Mouse (Mus musculus): ENCODE data around the gene Hmcn1. TPM values are rescaled to one million over a fixed set of nuclear protein-coding genes. Genes with fewer than 3 reads are reported as not detected.

The Hmcn1 gene
- polyA plus RNA-seq, 1 experiment from 2014 or later = 36.0 TPM

- Histone ChIP-seq H3K9ac (no peak overlapping the region), H3K4me1 (peaks cover 30% of the 10 kb centered on the region), H3K27me3 (no peaks in the 10 kb centered on the region), H3K36me3 (peaks cover 28% of the 10 kb centered on the region), H3K9me3 (no peaks in the 10 kb centered on the region), H3K27ac (0 out of 2 replicates have a peak overlapping the region, but pooled peaks have one; percentile 23), H3K4me3 (no peak overlapping the region), H3K4me2 (replicated peaks) (peak overlapping the region; percentile 12; the same call in 1 of the 2 replicates)
- peak; percentile 37; the same call in 1 of the 2 replicates for ATAC-seq (ENCODE audit: low FRiP score, low read depth)
- 20% methylated on average over 6 of the region's 6 CpGs for WGBS
These were observed 311.2 kb downstream of the Hmcn1 start for GRCm38 (mm10) chr1:150682044-150682443.

DNA sequence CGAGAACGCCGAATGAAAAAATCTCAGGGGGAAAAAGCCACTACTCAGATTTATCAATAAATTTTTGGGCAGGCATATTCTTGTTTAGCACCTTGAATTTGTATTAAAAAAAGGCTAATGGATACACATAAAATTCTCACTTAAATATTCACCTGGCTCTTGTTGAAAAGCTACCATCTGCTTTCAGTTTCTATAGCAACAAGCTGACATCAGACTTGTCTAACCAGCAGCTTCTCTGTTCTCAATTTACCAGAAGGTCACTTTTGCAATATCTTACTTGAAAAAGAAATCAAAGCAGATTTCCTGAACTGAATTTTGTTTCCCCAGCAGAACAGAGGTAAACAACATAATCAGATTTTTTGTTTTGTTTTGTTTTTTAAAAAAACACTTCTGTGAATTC lies 311.8 kb downstream of the Hmcn1 start:
- no peak for ATAC-seq (ENCODE audit: low FRiP score, low read depth)
- Histone ChIP-seq H3K4me3 (no peak overlapping the region), H3K4me1 (peaks cover 30% of the 10 kb centered on the region), H3K4me2 (replicated peaks) (no peak overlapping the region), H3K9ac (no peak overlapping the region), H3K9me3 (no peaks in the 10 kb centered on the region), H3K27ac (peak overlapping the region; percentile 67; the same call in 1 of the 2 replicates), H3K27me3 (no peaks in the 10 kb centered on the region), H3K36me3 (peaks cover 25% of the 10 kb centered on the region)
- whole genome bisulfite sequencing = 57% methylated on average over 3 of the region's 3 CpGs

GRCm38 (mm10) chr1:150681006-150681405 lies 312.2 kb downstream of the Hmcn1 start:
- Histone ChIP-seq H3K4me3 (no peak overlapping the region), H3K9me3 (no peaks in the 10 kb centered on the region), H3K36me3 (peaks cover 23% of the 10 kb centered on the region), H3K9ac (no peak overlapping the region), H3K4me1 (peaks cover 30% of the 10 kb centered on the region), H3K27ac (peak overlapping the region; percentile 67), H3K4me2 (replicated peaks) (no peak overlapping the region), H3K27me3 (no peaks in the 10 kb centered on the region)
- no peak for ATAC-seq (ENCODE audit: low FRiP score, low read depth)
- 63% methylated on average over 15 of the region's 15 CpGs for WGBS

GRCm38 (mm10) chr1:150680345-150680744 lies 312.9 kb downstream of the Hmcn1 start:
- H3K9ac ChIP-seq = no peak overlapping the region
- no peaks in the 10 kb centered on the region for H3K27me3 ChIP-seq
- peaks cover 30% of the 10 kb centered on the region for H3K4me1 ChIP-seq
- no peak overlapping the region for H3K4me2 ChIP-seq (replicated peaks)
- 38% methylated on average over 4 of the region's 4 CpGs for WGBS
- H3K4me3 ChIP-seq = no peak overlapping the region
- H3K9me3 ChIP-seq = no peaks in the 10 kb centered on the region
- H3K27ac ChIP-seq = peak overlapping the region; percentile 67
- peak; percentile 76 for ATAC-seq (ENCODE audit: low FRiP score, low read depth)
- H3K36me3 ChIP-seq = peaks cover 24% of the 10 kb centered on the region

DNA sequence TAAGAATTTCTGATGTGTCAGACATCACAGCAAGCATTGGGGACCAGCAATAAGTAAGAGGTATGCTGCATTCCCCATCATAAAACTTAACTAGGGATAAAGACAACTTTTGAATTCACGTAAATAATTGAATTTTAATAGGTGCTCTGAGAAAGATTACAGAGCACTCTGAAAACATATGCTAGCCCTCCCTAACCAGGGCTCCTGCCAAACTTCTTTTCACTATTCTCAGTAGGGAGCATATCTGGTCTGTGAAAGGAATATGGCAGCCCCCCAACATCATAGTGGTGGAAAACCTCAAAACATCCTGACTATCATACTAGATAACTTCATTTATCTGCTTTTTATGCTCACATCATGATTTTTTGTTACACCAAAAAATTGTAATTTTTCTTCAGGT lies 347.9 kb downstream of the Hmcn1 start:
- no peaks in the 10 kb centered on the region for H3K27me3 ChIP-seq
- no peak overlapping the region for H3K9ac ChIP-seq
- ATAC-seq (ENCODE audit: low FRiP score, low read depth) = peak; percentile 72
- peaks cover 7% of the 10 kb centered on the region for H3K9me3 ChIP-seq
- H3K36me3 ChIP-seq = peaks cover 62% of the 10 kb centered on the region
- no peaks in the 10 kb centered on the region for H3K4me1 ChIP-seq
- H3K27ac ChIP-seq = no peak overlapping the region
- WGBS = 44% methylated on average over 1 of the region's 1 CpGs
- H3K4me2 ChIP-seq (replicated peaks) = no peak overlapping the region
- no peak overlapping the region for H3K4me3 ChIP-seq

- no peaks in the 10 kb centered on the region for H3K4me1 ChIP-seq
- H3K9me3 ChIP-seq = no peaks in the 10 kb centered on the region
- H3K4me3 ChIP-seq = no peak overlapping the region
- no peak overlapping the region for H3K9ac ChIP-seq
- H3K36me3 ChIP-seq = peaks cover 33% of the 10 kb centered on the region
- H3K27ac ChIP-seq = no peak overlapping the region
- no peak overlapping the region for H3K4me2 ChIP-seq (replicated peaks)
- no peak for ATAC-seq (ENCODE audit: low FRiP score, low read depth)
- H3K27me3 ChIP-seq = no peaks in the 10 kb centered on the region
- 54% methylated on average over 6 of the region's 6 CpGs for WGBS
These were observed 353.7 kb downstream of the Hmcn1 start for GRCm38 (mm10) chr1:150639522-150639921.

- Histone ChIP-seq H3K36me3 (peaks cover 33% of the 10 kb centered on the region), H3K27me3 (no peaks in the 10 kb centered on the region), H3K27ac (no peak overlapping the region), H3K9me3 (no peaks in the 10 kb centered on the region), H3K4me1 (peaks cover 7% of the 10 kb centered on the region; the same call in 1 of the 2 replicates), H3K4me2 (replicated peaks) (no peak overlapping the region), H3K4me3 (no peak overlapping the region), H3K9ac (no peak overlapping the region)
- no peak for ATAC-seq (ENCODE audit: low FRiP score, low read depth)
- WGBS = 74% methylated on average over 4 of the region's 4 CpGs
These were observed 360.7 kb downstream of the Hmcn1 start for GRCm38 (mm10) chr1:150632506-150632905.

- peak; percentile 69 for ATAC-seq (ENCODE audit: low FRiP score, low read depth)
- WGBS = 62% methylated on average over 3 of the region's 3 CpGs
- Histone ChIP-seq H3K27ac (no peak overlapping the region), H3K4me2 (replicated peaks) (no peak overlapping the region), H3K27me3 (no peaks in the 10 kb centered on the region), H3K9me3 (no peaks in the 10 kb centered on the region), H3K4me1 (peaks cover 11% of the 10 kb centered on the region; the same call in 1 of the 2 replicates), H3K9ac (no peak overlapping the region), H3K4me3 (no peak overlapping the region), H3K36me3 (peaks cover 39% of the 10 kb centered on the region)
These were observed 361.4 kb downstream of the Hmcn1 start for GRCm38 (mm10) chr1:150631856-150632171.

DNA sequence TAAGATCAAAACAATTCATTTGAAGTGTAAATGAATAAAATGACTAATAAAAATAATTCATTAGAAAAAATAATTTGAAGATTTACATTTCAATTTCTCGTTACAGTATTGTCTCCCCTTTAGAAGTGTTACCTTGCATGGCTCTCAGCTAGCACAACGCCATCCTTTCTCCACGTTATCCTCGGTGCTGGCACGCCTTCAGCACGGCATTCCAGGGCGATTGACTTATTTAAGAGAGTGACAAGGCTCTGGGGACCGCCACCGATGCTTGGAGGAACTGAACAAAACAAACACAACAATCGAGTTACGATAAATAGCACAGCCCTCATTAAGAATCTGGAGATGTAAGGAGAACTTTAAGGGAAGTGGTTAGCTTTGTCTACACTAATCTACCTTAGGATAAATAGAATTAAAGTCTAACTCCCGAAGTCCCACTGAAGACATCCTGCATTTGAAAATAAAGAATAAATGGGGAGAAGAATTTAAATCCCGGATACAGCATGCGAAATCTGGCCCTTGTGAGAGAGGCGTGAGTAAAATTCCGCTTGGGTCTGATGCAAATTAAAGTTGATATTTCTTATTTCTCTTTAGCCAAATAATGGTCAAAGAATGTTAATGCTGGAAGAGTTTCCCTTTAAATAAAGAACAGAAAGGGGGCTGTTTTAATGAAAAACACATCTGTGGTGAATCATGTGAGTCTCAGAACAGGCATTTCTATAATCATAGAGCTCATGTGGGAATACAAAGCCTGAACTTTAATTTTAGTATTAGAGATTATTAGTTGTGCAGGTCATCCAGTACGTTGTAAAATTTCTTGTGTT lies 362.0 kb downstream of the Hmcn1 start:
- H3K27me3 ChIP-seq = no peaks in the 10 kb centered on the region
- peak overlapping the region; percentile 39; the same call in 1 of the 2 replicates for H3K27ac ChIP-seq
- H3K36me3 ChIP-seq = peaks cover 37% of the 10 kb centered on the region
- peak; percentile 78; the same call in 1 of the 2 replicates for ATAC-seq (ENCODE audit: low FRiP score, low read depth)
- no peak overlapping the region for H3K4me2 ChIP-seq (replicated peaks)
- H3K9me3 ChIP-seq = no peaks in the 10 kb centered on the region
- H3K9ac ChIP-seq = no peak overlapping the region
- H3K4me1 ChIP-seq = peaks cover 11% of the 10 kb centered on the region; the same call in 1 of the 2 replicates
- WGBS = 59% methylated on average over 17 of the region's 17 CpGs
- no peak overlapping the region for H3K4me3 ChIP-seq

- peaks cover 54% of the 10 kb centered on the region for H3K36me3 ChIP-seq
- H3K27ac ChIP-seq = no peak overlapping the region
- 98% methylated on average over 2 of the region's 2 CpGs for WGBS
- H3K9ac ChIP-seq = no peak overlapping the region
- H3K4me2 ChIP-seq (replicated peaks) = no peak overlapping the region
- no peak overlapping the region for H3K4me3 ChIP-seq
- no peak for ATAC-seq (ENCODE audit: low FRiP score, low read depth)
- H3K9me3 ChIP-seq = no peaks in the 10 kb centered on the region
- H3K4me1 ChIP-seq = peaks cover 4% of the 10 kb centered on the region; the same call in 1 of the 2 replicates
- H3K27me3 ChIP-seq = no peaks in the 10 kb centered on the region
These were observed 370.0 kb downstream of the Hmcn1 start for GRCm38 (mm10) chr1:150623226-150623625.

DNA sequence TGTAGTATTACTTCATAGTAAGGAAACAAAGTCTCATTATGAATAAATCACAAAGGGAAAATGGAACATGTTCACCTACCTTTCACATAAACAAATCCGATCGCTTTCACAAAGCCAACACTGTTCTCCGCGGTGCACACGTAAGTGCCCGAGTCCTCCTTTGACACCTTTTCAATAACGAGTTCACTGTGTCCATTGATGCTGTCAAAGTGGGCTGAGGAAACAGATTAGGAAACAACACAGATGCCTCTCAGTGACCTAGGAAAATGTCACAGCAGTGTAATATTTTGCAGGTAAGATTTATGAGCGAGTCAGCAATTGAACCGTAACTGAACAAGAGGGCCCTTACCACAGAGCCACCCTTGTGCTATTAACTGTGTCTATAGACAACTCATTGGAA lies 382.7 kb downstream of the Hmcn1 start:
- Histone ChIP-seq H3K4me1 (peaks cover 6% of the 10 kb centered on the region; the same call in 1 of the 2 replicates), H3K27me3 (no peaks in the 10 kb centered on the region), H3K4me3 (no peak overlapping the region), H3K4me2 (replicated peaks) (no peak overlapping the region), H3K36me3 (peaks cover 38% of the 10 kb centered on the region), H3K9me3 (no peaks in the 10 kb centered on the region), H3K27ac (no peak overlapping the region), H3K9ac (no peak overlapping the region)
- WGBS = 64% methylated on average over 9 of the region's 9 CpGs
- no peak for ATAC-seq (ENCODE audit: low FRiP score, low read depth)

DNA sequence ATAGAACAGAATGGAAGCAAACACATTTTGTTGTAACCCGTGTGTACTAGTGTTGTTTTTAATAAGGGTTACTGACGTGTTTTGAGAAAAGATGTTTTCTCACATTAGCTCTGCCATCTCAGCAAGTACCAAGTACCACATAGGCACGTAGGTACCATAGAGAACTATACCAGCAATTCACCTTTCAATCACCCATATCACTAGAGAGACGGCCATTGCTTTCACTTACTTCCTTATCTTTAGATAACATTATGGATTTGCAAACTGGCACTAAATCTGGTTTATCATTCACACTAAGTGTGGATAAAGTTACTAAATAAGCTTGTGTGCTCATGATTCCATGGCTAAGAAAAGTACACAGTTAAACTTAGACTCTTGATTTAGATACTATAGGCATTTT lies 387.1 kb downstream of the Hmcn1 start:
- H3K4me2 ChIP-seq (replicated peaks) = no peak overlapping the region
- WGBS = 92% methylated on average over 4 of the region's 4 CpGs
- H3K36me3 ChIP-seq = peaks cover 50% of the 10 kb centered on the region
- no peak for ATAC-seq (ENCODE audit: low FRiP score, low read depth)
- no peak overlapping the region for H3K4me3 ChIP-seq
- H3K4me1 ChIP-seq = peaks cover 6% of the 10 kb centered on the region; the same call in 1 of the 2 replicates
- H3K27me3 ChIP-seq = no peaks in the 10 kb centered on the region
- H3K27ac ChIP-seq = no peak overlapping the region
- H3K9me3 ChIP-seq = no peaks in the 10 kb centered on the region
- H3K9ac ChIP-seq = no peak overlapping the region

All from limb, embryonic 13.5 days (tissue).